Mouse (Mus musculus) spleen, adult 12 weeks (tissue): ENCODE measurements around the gene Mrps23.
A peak's percentile ranks its signal among the peaks of the same experiment; 100 is the strongest.

Source experiments
- DNase-seq: peaks from one replicate; pipeline ENCODE4 v3.0.0; 2022; ENCODE audit warnings: low spot score

Gene Mrps23

DNA sequence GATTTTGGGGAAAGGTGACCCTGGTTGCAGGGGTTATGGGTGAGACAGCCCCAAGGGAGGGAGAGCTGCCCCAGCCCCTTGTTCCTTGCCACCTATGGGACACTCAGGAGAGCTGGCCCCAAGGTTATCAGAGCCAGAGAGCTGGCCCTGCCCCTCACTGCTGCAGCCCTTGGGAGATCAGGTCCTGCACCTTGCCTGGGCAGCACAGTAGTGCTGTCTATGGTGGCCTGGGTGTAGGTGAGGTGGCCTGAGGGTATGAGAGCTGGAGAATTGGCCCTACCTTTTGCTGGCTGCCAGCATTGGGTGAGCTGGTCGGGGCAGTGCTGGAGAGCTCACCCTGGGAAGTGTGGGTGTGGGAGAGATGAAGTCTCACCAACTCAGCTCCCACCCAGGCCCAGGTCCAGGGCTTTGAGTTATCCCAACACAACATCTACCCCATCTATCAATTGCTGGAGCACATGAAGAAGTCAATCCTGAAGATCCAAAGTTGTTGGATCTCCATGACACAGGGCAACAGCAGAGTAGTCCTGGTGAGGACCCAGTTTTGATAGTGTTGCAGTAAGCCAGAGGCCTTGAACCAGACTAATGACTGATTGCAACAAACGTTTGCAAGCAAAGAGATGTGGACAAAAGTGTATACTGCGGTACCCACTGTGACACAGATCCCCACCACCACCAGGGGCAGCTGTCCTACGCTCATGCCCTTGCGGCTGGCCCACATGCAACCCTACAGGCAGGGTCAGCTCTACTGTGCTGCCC is 7.8 kb downstream of the Mrps23 start:
- no peak for DNase-seq

DNA sequence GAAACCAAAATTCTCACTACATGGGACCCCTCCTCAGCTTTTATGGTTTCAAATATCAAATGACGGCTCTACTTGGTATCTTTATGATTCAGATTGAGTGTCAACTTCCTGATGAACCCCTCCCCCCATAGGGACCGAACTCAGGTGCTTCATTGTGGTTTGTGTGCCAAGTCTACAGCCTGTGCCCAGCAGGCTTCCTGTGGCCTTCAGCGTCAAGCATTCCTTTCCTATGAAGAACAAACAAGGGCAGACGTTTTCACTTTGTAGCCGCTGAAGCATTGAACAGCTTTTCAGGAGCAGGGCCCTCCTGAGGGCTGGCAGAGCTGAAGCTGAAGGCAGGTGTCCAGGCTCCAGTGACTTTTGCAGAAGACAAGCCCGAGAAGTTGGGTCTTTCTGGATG is 9.6 kb downstream of the Mrps23 start:
- no peak for DNase-seq

GRCm38 (mm10) chr11:88214881-88215831 is 11.0 kb downstream of the Mrps23 start:
- DNase-seq = no peak

DNA sequence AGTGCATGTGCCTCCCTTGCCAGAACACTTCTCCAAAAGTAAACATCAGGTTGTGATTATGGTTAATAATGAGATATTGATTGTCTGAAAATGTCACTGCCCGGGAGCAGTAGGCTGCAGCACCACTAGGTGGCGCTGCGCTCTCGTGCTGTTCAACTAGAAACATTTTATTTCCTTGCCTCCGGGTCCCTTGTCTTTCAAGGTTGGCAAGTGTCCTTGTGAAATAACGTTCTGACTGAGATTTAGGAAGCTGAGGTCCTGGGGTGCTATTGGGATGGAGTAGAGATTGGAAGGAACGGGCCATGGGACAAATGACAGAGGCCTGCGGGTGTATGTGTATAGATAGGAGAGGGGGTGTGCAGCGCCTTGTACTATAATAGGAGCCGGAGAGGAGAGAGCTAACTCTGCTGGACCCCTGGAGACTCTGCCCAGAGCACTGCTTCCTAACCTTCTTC is 12.1 kb downstream of the Mrps23 start:
- peak; percentile 30 for DNase-seq

DNA sequence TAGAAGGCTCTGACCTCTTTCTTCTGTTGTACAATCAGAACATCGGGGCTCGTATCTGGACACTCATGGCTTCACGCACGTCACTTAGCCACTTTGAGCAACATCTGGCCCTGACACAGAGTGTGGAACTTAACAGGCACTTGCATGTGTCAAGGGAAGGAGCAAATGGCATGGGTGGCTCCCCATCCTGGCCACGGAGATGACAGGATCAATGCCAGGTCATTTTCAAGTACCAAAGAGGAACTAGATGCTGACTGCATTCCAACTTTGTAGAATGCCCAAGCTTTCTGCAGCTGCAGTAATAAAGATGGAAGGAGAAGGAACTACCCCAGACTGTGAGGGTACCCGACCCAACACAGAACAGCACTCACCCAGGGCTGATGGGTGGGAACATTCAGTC is 14.0 kb downstream of the Mrps23 start:
- no peak for DNase-seq

DNA sequence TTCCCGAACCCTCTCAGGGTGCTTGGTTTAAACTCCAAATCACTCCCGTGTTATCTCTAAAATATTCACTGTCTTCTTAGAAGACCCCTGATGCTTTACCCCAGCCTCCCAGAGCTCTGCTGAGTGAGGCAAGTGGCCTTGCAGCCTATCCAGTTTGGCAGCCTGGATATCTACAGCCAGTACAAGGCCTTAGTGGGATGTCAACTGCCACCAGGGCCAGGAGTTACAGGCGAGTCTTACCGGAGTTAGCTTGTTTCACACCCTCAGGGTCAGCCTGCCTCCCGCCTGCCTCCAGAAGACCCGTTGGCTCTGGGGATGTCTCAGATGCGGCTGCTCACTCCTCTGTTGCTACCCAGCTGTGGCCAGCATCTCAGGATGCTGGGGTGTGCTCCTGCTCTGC is 14.4 kb downstream of the Mrps23 start:
- no peak for DNase-seq

- no peak for DNase-seq
Observed at GRCm38 (mm10) chr11:88221929-88222475, 17.8 kb downstream of the Mrps23 start.

- no peak for DNase-seq
Observed at GRCm38 (mm10) chr11:88227001-88227957, 23.1 kb downstream of the Mrps23 start.

DNA sequence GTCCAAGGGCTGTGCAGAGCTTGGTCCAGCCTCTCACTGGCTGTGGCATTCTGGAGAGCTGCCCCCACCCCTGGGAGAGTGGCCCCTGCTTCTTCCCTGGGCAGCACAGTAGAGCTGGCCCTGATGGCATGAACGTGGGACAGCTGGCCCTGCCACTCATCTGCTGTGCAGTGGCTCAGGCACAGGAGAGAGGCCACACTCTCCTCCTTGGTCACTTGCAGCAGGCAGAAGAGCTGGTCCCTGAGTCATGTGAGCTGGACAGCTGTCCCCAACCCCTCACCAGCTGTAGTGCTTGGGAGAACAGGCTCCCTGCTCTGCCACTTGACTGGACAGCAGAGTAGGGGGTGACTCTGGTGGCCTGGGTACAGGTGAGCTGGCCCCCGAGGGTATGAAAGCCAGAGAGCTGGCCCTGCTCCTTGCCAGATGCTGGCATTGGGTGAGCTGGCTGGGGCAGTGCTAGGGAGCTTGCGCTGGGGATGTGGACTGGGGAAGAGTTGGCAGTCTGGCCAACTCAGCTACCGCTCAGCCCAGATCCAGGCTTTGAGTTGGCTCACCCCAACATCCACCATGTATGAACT is 27.1 kb downstream of the Mrps23 start:
- DNase-seq = no peak

- DNase-seq = no peak
Observed at GRCm38 (mm10) chr11:88233528-88234427, 29.6 kb downstream of the Mrps23 start.

GRCm38 (mm10) chr11:88234789-88235188 is 30.6 kb downstream of the Mrps23 start:
- DNase-seq = no peak

DNA sequence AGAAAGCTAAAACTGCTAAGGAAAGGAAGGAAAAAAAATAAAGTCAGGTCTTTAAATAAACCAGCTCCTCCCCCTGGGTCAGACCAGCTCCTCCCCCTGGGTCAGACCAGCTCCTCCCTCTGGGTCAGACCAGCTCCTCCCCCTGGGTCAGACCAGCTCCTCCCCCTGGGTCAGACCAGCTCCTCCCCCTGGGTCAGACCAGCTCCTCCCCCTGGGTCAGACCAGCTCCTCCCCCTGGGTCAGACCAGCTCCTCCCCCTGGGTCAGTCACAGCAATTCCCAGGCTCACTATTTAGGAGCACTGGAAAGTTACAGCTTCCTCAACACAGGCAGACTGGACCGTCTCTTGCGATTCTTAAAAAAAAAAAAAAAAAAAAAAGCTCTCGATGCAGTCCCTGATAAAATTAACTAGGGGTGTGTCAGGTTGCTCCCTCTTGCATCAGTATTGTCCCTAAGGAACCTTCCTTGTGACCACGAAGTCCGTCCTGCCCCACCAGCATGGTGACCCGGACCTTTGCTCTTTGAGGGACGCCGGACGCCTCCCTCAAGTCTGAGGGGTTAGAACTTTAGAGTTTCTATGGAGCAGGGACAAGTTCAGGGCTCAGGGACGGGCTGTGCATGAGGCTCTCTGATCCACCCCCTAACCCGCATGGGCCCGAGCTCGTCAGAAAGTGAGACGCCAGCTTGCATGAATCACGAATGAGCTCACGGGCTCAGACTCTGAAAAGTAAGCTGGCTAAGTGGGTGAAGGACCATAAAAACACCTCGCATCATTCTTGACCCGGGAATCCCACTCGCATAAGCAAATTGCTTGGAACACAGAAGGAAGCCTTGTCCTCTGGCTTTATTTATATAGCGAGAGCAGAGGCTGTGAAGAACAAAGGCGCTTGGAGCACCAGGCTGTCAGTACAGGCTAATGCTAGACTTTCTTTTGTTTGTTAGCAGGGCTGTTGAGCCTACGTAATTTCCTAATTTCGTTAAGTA is 31.3 kb downstream of the Mrps23 start:
- DNase-seq = no peak

- DNase-seq = no peak
Observed at GRCm38 (mm10) chr11:88240275-88240674, 36.1 kb downstream of the Mrps23 start.

DNA sequence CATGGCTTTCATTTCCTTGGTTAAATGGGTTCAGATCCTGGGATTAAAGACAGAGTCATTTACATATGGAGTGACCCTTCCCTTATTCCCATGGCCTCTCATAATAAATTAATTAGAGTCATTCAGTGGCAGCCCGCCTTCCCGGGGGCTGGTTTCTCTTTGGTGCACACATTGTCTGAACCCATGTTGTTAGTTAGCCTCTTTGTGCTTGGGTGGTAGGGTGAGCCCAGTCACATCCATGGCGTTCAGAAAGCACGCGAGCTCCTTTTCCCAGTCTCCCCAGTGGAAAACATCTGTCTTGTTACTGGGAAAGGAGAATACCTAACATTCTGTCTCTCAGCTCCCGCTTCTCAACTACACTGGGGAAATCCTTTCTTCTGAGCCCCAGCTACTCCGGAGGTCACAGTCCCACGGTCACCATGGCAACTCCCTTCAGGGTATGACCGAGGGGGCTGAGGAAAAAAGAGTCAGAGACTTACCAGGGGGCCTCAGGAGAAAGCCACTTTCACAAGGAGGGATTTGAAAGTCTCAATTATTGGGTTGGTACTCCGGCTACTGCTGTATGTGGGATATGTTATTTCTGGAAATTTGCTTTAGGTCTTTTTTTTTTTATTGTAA is 36.7 kb downstream of the Mrps23 start:
- DNase-seq = no peak

DNA sequence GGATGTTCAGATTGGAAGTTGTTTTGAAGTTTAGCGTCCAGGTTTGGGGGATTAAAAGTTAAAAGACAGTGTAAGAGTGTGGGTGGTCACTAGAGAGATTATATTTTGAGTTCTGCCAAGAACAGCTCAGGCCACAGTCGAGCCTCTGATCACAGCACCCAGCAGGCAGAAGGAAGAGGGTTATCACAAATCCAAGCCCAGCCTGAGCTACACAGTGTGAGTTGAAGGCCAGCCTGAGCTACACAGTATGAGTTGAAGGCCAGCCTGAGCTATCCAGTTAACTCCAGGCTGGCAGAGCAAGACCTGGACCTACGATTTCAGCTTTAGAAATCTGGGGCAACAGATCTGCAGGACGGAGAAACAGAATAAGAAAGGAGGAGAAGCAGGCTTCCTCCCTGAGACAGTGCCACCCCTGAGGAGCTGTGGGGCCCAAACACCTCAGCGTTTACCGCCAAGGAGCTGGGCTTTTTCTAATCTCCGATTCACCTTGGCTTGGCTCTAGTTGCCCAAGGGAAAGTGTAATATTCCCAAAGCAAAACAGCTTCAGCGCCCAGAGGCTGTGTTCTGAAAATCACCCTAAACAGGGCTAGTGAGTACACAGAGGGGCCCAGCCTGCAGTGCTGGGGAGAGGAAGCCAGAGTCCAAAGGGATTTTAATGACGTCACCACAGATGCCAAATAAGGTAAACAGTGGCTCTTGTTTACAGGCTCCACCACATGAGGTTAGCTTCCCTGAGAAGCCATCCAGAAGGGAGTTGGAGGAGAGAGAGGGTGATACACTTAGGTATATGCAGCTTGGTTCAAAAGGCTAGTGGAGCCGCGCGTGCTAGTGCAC is 37.5 kb downstream of the Mrps23 start:
- no peak for DNase-seq

DNA sequence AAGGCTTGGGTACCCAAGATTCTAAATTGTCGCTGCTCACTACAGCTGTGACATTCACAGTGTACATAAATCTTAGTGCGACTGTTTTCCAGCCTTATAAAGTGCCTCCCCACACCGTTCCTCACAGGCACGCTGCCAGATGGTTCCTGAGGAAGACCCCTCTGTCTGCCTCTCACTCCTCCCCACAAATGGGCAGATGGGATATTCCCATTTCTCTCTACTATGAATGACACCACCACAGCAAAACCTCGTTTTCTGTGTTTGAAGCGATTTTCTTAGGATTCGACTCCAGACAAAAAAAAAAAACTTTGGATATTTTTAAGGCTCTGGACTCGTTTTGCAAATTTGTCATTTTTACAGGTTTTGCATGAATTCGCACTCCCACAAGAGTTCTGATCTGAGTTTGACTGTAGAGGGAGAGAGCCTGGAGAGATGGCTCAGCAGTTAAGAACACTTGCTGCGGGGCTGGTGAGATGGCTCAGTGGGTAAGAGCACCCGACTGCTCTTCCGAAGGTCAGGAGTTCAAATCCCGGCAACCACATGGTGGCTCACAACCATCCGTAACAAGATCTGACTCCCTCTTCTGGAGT is 41.5 kb downstream of the Mrps23 start:
- no peak for DNase-seq

GRCm38 (mm10) chr11:88248636-88249035 is 44.4 kb downstream of the Mrps23 start:
- DNase-seq = no peak
